Mouse (Mus musculus) kidney, adult 2 months (tissue): ENCODE measurements at regions not wholly inside any gene's neighbourhood (a gene's known extent, or its start where the extent isn't known, plus 50 kb on each side); places are given as distances from the start of the nearest gene placed in this dataset.

ENCODE experiments used
- DNase-seq: peaks from one replicate; pipeline ENCODE4 v3.0.0; 2021
- H3K27ac ChIP-seq: fragments of 200-500 bp; 2 replicates; pipeline ENCODE4 v1.5.1; 2012; ENCODE audit warnings: low read depth, low read length, control low read depth, inconsistent platforms; ENCODE audit not compliant: insufficient read depth
- H3K27me3 ChIP-seq: fragments of 200-500 bp; replicated peaks from 2 replicates; pipeline ENCODE4 v1.6.1; 2012; ENCODE audit warnings: mild to moderate bottlenecking, moderate library complexity, low read length, inconsistent platforms; ENCODE audit not compliant: control insufficient read depth, insufficient read depth
- H3K36me3 ChIP-seq: fragments of 200-500 bp; 2 replicates; pipeline ENCODE4 v1.6.1; 2012; ENCODE audit warnings: mild to moderate bottlenecking, moderate library complexity, low read length, inconsistent platforms; ENCODE audit not compliant: control insufficient read depth, insufficient read depth
- H3K4me1 ChIP-seq: fragments of 200-500 bp; 2 replicates; pipeline ENCODE4 v1.6.1; 2011; ENCODE audit warnings: low read length; ENCODE audit not compliant: control insufficient read depth, insufficient read depth
- H3K4me3 ChIP-seq: fragments of 200-500 bp; 2 replicates; pipeline ENCODE4 v1.5.1; 2011; ENCODE audit warnings: mild to moderate bottlenecking, low read depth, low read length, control low read depth; ENCODE audit not compliant: insufficient read depth
- CTCF ChIP-seq: fragments of 200-500 bp; conservative IDR thresholded peaks from 2 replicates; pipeline ENCODE4 v1.5.1; 2011; ENCODE audit warnings: low read depth, mild to moderate bottlenecking, control low read depth, low read length, moderate library complexity, mixed read lengths; ENCODE audit not compliant: insufficient read depth, insufficient read length
- POLR2A ChIP-seq: fragments of 200-500 bp; IDR thresholded peaks from one replicate; pipeline ENCODE4 v1.6.1; 2011; ENCODE audit warnings: low read depth, low read length, control low read depth
- WGBS: fragments of 180-500 bp; shearing (Covaris S2); methylation state at CpG from one replicate; pipeline ENCODE4 v1.1.7; 2018; 5-methylcytosine and 5-hydroxymethylcytosine counted together

- no peak overlapping the region for H3K27ac ChIP-seq
- H3K4me1 ChIP-seq: no peaks in the 10 kb centered on the region
- no peaks in the 10 kb centered on the region for H3K36me3 ChIP-seq
- no peak overlapping the region for H3K4me3 ChIP-seq
- 49% methylated on average over 6 of the region's 6 CpGs for WGBS
- no peak for DNase-seq
- TF ChIP-seq POLR2A: no peak
- no peak for TF ChIP-seq CTCF
- H3K27me3 ChIP-seq: no peaks in the 10 kb centered on the region
These were observed 62.2 kb upstream of the Top1 start for GRCm38 (mm10) chr2:160583506-160583905.

- whole genome bisulfite sequencing: 42% methylated on average over 9 of the region's 9 CpGs
- no peaks in the 10 kb centered on the region for H3K27me3 ChIP-seq
- no peaks in the 10 kb centered on the region for H3K4me1 ChIP-seq
- no peaks in the 10 kb centered on the region for H3K36me3 ChIP-seq
- no peak for DNase-seq
- H3K4me3 ChIP-seq: no peak overlapping the region
- TF ChIP-seq CTCF (no peak), POLR2A (no peak)
- no peak overlapping the region for H3K27ac ChIP-seq
These were observed 61.1 kb upstream of the Top1 start for GRCm38 (mm10) chr2:160584568-160584967.

DNA sequence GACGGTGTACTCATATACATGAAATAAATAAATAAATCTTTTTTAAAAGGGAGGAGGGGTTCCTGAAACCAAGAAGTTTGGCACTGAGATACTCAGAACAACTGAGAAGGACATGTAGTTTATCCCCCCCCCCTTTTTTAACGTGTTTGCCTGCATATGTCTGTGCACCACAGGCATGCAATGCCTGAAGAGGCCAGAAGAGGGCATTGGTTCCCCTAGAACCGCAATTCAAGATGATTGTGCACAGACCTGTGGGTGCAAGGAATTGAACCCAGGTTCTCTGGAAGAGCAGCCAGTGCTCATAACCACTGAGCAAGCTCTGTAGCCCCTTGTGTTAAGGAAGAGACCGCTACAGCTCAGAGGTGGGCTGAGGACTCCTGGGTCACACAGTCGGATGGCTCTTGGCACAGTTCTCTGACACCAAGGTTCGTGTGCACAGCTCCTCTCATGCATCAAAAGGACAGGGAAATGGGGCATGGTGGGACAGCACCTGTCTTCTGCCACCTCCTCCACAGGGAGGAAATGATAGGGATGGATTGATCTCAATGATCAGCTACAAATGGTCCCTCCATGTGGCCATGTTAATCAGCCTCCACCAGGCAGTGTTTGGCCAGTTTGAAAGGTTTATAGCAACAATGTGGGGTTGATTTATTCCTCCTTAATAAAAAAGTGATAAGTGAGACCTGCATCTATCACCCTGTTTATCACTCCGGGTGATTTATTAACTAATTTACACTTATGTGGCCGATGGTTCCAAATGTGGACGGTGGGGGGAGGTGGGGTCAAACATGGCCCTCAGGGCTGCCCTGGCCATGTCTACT, 58.5 kb upstream of the Top1 start:
- no peaks in the 10 kb centered on the region for H3K36me3 ChIP-seq
- no peaks in the 10 kb centered on the region for H3K4me1 ChIP-seq
- H3K27me3 ChIP-seq: no peaks in the 10 kb centered on the region
- TF ChIP-seq POLR2A (no peak), CTCF (no peak)
- no peak overlapping the region for H3K4me3 ChIP-seq
- 48% methylated on average over 9 of the region's 9 CpGs for WGBS
- DNase-seq: no peak
- no peak overlapping the region for H3K27ac ChIP-seq

- Histone ChIP-seq H3K27me3 (no peaks in the 10 kb centered on the region), H3K27ac (no peak overlapping the region), H3K36me3 (no peaks in the 10 kb centered on the region), H3K4me1 (no peaks in the 10 kb centered on the region), H3K4me3 (no peak overlapping the region)
- no peak for DNase-seq
- no peak for TF ChIP-seq POLR2A
- TF ChIP-seq CTCF: no peak
- 88% methylated on average over 9 of the region's 9 CpGs for WGBS
These were observed 57.3 kb upstream of the Top1 start for GRCm38 (mm10) chr2:160588401-160588800.

- Histone ChIP-seq H3K27me3 (no peaks in the 10 kb centered on the region), H3K4me3 (no peak overlapping the region), H3K4me1 (no peaks in the 10 kb centered on the region), H3K36me3 (no peaks in the 10 kb centered on the region), H3K27ac (no peak overlapping the region)
- WGBS: 53% methylated on average over 13 of the region's 13 CpGs
- no peak for DNase-seq
- TF ChIP-seq POLR2A: no peak
These were observed 55.3 kb upstream of the Top1 start for GRCm38 (mm10) chr2:160590209-160590910.

DNA sequence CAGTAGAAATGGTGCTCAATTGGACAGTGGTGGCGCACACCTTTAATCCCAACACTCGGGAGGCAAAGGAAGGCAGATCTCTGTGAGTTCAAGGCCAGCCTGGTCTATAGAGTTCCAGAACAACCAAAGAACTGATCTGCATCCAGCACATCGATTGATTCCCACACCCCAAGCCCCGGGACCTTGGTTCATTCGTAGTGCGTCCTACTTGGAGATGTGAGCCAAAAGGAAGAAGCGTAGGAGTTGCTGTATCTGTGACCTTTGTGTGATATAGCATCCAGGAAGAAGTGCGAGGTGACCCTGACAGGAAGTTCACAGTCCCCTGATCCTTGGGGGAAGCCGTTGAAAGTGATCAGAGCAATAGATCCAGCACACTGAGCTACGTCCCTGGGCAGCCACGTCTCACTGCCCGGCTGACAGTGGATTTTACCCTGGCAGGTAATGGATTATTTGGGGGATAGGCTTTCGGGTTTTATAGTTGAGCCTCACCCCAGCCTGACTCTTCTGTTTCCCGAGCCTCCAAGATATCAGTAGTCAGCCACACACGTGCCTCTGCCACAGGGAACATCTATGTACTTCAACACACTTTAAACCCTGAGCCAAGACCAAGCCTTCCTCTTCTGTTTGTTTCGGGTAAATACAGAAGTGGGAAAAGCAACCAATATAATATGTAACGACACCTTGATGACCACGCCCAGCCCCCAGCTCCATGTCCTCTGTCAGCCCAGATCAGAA, 54.1 kb upstream of the Top1 start:
- H3K27ac ChIP-seq: no peak overlapping the region
- no peaks in the 10 kb centered on the region for H3K27me3 ChIP-seq
- H3K36me3 ChIP-seq: no peaks in the 10 kb centered on the region
- no peak for DNase-seq
- 66% methylated on average over 18 of the region's 18 CpGs for WGBS
- TF ChIP-seq CTCF (no peak), POLR2A (no peak)
- no peak overlapping the region for H3K4me3 ChIP-seq
- H3K4me1 ChIP-seq: no peaks in the 10 kb centered on the region

- Histone ChIP-seq H3K27ac (no peak overlapping the region), H3K4me3 (no peak overlapping the region), H3K4me1 (no peaks in the 10 kb centered on the region), H3K36me3 (no peaks in the 10 kb centered on the region), H3K27me3 (no peaks in the 10 kb centered on the region)
- TF ChIP-seq CTCF (peak; percentile 78), POLR2A (no peak)
- peak; percentile 70 for DNase-seq
- WGBS: 10% methylated on average over 2 of the region's 2 CpGs
These were observed 52.7 kb upstream of the Top1 start for GRCm38 (mm10) chr2:160593035-160593434.
